Mouse (Mus musculus) cerebellum, adult 11-12 months (tissue): ENCODE measurements around the gene Borcs5.
A peak's percentile ranks its signal among the peaks of the same experiment; 100 is the strongest.
"Not testable (repeated sequence)": the region's sequence is repeated elsewhere in the genome, so short reads cannot be mapped to it uniquely, and the experiment has no call there.

Experiments
- DNase-seq: peaks from one replicate; pipeline ENCODE4 v3.0.0; 2022

Gene Borcs5

DNA sequence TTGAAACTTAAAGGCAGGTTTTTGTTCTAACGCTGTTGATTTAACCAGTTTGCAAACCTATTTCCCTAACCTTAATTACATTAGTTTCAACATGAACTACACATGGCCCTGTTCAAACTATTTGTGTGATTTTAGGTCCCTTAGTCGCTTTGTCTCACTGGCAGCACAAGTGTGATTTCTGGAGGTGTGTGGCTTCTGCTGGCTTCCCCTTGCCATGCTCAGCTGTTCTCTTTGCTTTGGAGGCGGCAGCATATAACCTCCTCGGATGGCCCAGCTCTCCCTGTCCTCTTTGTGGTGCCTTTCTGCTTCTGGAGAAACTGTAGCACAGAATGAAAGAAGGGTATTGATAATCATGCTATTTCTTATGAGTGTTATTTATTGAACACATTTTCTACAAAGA, 38.2 kb downstream of the Borcs5 start:
- no peak for DNase-seq

DNA sequence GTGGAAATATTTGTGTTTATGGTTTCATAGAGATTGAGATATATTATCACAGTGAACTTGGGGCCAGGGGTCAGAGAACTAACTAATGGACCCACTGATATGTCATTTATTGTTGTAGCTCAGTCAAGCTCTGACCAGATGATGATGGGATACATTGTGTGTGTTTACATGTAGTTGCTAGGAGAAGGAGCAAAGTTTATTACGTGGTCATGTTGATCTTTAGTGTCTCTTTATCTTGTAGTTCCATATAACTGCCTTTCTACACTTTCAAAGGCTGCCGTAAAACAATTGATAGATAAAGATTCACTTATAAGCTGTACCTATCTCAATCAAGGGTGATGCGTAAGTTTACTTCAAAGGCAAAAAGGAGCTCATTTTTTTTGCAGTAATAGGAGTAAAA, 38.7 kb downstream of the Borcs5 start:
- DNase-seq: no peak

DNA sequence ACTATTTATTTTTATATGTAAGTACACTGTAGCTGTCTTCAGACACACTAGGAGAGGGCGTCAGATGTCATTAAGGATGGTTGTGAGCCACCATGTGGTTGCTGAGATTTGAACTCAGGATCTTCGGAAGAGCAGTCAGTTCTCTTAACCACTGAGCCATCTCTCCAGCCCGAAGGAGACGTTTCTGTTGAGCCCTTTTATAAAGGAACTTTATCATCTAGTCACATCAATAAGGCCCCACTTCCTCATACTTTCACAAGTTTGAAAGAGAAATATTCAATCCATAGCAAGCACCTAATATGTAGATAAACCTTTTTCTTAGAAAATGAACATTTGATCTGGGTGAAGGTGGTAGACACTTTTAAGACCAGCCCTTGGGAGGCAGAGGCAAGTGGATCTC, 40.0 kb downstream of the Borcs5 start:
- not testable (repeated sequence) for DNase-seq

DNA sequence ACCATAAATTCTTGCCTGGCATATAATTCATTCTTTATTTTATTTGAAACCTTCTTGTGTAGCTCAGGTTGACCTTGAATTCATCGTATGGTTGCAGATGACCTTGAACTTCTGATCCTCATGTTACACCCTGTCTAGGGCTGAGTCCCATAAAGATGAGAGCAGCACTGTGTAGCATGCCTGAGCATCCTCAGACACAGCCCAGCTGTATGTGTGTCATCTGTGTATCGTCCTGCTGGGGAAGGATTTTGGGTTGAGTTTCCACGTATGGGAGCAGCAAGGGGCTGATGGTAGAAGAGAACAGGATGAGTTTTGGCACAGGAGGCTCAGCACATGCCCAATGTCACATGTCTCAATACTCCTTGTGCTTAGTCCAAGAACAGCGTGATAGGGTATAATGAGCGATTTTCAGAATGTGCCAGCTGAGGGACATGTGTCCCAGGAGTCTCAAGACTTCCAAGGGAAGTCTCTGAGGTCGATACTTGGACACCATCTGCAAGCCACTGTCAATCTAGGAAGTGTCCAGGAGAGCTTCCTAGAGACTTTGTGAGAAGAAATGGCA, 45.1 kb downstream of the Borcs5 start:
- peak; percentile 14 for DNase-seq

DNA sequence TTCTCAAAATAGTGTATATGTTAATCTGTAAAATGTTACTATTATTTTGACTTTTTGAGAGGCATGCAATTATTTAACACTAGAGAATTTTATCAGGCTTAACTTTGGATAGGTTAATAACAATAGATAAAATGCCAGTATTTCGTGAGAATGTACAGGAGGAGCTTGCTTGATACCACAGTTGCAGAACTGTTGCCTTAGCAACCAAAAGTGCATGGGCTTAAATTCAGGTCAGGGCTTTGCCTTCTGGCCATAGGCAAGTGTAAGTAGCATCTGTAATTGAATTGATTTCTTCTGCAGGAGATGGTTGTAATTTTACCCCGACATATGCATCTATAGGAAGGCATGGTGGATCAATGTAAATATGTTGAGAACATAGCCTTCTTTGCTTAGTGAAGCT, 45.7 kb downstream of the Borcs5 start:
- DNase-seq: no peak

DNA sequence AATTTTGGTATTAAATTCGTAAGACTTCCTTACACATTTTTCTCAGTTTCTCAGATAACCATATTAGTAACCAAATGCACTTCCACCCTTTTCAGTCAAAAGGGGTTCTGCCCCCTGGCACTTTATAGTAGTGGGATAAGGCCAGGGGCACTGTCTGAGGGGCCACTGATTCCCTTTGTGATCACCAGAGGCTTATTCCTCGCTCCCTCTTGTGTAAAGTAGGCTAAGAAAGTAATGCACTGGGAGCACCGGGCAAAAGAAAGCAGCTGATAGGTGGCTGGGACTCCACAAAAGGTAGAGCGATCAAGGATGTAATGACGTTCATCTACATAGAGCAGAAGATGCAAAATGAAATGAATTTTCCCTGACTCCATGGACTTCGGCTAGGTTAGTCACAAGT, 46.2 kb downstream of the Borcs5 start:
- DNase-seq: no peak

DNA sequence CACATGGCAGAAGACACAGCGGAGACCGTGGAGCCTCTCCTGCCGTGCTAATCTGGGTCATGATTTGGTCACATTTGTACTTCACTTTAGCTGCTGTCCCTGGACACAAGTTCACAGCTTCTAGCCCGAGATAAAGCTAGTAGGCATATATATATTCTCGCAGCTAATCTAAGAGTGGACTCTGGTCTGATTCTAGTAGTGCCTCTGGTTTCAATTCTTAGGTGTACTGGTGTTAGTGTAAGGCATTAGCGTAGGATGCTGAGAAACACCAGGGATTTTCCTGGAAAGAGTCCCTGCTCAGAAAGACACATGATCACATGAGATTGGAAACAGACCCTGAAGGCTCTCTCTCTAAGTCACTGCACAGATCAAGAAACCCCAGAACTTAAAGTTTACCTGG, 55.2 kb downstream of the Borcs5 start:
- no peak for DNase-seq

DNA sequence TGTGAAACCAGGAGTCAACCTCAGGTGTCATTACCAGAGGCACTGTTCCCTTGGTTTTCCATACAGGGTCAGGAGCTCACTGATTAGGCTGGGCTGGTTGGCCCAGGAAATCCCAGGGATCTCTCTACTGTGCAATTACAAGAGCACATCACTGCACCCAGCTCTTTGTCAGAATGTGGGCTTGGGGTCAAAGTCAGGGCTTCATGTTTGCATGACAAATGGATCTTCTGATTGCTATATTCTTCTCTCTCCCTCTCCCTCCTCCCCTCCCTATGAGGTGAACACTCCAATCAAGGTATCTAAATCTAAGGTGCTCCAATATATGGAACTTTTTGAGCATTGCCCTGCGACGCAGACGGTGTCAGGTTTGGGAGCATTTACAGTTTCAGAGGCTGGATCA, 55.7 kb downstream of the Borcs5 start:
- DNase-seq: no peak

DNA sequence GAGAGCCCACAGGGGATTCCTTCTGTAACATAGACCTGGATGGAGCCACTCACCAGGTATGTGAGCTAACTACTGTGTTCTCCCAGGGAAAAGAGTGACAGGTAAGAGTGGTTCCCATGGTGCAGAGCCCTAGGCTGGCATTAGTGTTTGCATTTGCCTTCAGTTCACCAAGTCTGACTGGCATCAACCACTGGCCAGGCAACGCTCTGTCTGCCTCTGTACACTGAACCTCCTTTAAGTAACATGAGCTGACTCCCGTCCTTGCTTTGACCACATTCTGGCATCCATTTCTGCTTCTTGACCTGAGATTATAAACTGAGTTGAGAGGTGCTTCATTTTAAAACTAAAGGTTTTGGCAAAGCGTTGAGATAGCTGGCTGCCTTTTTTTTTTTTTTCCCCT, 56.3 kb downstream of the Borcs5 start:
- no peak for DNase-seq

DNA sequence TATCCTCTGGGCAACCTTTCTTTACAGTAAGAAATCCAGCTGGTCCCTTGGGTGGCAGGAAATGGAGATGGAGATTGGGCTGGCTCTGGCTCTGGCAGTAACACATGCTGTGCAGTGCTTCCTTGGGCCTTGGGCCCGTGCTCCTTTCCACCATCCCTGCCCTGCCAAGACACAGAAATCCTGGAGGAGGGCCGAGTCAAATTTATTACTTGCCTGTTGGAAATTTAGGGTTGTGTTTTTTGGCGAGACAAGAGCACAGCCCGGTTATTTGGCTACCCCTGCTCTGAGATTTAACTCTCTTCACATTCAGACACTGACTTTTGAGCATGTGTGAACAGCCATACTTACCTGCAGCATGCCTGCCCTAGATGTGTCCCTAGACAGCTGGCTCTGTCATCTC, 56.8 kb downstream of the Borcs5 start:
- peak; percentile 70 for DNase-seq

DNA sequence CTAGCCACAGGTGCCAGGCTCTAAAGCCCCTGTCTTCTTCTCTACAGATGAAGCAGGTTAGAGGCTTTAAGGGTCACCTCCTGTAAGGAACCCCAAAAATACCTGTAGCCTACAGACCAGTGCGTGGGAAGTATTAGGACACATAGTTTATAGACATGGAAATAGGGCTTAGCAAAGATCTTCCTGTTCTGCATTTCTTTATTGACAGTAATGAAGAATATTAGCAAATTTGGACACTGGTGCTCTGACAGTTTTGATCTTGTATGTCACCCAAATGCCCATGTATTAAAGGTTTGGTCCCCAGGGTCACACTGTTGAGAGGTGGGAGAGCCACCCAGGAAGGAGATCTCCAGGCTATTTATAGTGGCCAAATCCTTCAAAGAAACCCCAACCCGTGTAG, 57.2 kb downstream of the Borcs5 start:
- no peak for DNase-seq

DNA sequence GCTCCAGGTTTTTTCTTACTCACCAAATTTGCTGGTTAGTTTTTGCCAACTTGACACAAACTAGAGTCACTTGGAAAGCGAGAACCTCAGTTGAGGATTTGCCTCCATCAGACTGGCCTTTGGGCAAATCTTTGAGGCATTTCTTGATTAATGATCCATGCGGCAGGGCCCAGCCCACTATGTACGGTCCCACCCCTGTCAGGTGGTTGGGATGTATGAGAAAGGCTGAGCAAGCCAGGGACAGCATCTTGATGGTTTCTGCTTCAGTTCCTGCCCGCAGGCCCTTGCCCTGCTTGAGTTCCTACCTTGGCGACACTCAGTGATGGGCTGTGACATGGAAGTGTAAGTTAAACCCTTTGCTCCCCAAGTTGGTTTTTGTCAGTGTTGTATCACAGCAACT, 58.9 kb downstream of the Borcs5 start:
- DNase-seq: no peak

DNA sequence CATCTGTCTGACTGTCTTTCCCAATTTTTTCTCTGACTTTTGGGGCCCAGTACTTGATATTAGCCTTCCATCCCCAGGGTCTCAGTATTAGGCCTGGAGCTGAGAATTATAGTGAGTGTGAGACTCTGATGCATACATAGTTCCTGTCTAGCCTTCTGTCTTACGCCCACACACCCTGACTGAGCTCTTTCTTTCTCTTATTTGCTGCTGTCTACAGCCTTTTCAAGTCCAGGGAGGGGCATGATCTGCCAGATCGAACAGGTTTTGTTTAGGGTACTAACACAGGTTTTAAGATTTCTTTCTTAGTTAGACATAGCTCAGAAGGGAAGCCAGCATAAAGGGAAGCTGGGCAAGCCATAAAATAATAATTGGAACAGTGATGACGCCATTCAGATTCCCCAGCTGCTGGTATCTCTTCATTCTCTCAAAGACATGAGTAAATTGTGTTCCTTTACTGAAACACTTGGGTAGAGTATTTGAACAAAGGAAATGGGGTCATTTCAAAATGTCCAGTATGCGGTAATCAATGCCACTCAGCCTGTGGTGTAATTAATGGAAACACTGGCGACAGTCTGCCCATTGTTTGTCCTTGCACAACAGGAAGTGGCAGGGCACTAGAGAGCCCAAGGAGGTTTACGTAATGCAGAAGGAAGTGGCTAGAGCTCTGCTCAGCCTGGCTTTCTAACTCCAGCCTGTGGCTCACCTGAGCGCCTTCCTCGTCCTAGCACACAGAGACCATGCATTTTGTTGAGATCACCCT, 61.3 kb downstream of the Borcs5 start:
- no peak for DNase-seq

DNA sequence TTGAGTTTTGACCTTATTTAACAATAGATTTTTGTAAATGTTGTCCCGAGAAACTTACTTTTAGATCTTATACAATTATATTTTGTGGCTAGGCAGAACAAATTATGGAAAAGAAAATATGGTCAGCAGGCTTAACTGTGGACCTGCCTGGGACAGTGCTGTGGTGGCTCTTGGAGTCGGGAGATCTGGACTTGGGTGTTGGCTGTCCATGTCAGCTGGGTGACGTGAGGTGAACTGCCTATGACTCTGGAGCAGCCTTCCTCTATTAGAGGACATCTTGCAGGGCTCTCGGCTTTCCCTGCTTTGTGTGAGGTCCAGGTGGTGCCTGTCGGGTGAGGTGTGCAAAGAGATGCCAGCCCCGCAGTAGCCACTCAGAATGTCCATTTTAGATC, 61.9 kb downstream of the Borcs5 start:
- no peak for DNase-seq

DNA sequence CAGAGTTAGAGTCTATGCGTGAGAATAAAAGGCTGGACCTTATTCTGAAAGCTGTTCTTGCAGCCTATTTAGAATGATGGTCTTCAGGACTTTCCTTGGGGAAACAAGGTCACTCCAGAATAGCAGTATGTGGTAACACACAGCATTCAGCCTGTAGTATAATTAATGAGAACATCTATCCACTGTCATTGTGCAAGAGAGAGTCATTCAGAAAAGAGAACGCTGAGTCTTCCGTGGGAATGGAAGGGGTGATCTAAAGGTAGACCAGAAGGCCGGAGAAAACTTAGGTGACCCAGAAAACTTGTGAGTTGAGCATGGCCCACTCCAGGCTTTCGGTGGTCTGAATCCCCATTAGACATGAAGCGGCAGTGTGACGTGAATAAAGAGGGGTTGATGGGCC, 62.9 kb downstream of the Borcs5 start:
- no peak for DNase-seq

DNA sequence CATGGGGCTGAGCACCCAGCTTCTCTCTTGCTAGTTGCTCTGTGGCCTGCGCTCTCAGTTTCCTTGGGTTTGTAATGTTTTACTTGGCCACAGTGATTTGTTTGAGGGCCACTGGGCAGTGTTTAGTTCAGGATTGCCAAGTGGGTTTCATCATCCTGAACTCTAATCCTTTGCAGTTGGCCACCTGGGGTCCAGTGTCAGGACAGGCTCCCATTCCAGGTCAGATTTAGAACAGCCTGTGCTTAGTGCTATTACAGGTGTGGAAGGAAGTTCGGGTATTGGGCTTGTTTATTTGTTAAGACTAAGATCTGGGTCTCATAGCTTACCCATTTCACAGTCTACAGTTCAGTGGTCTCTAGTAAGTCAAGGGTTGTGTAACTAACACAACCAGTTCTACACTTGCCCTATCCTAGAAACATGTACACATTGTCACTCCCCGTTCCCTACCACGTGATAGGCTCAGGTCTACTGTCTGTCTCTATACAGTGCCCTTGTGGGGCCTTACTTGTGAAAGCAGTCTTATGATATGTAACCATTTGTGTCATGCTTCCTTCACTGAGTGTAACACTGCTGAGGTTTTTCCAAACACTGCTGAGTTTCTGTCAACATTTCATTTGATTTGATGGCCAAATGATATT, 63.9 kb downstream of the Borcs5 start:
- no peak for DNase-seq

DNA sequence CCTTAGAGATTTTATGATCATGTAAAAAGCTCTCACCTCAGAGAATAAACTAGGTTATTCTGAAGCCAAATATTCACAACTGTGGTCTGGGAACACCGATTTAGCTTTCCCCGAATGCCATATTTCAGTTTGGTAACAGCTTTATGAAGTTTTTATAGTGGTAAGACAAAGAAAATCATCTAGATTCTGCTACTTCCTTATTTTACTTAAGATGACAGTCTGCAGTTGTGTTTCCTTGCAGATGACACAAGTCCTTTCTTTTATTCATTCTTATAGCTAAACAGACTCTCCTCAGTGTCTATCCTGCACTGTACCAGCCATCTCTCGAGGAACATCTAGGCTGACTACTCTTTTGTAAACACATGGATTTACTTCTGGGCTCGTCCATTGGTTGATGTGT, 67.2 kb downstream of the Borcs5 start:
- no peak for DNase-seq

DNA sequence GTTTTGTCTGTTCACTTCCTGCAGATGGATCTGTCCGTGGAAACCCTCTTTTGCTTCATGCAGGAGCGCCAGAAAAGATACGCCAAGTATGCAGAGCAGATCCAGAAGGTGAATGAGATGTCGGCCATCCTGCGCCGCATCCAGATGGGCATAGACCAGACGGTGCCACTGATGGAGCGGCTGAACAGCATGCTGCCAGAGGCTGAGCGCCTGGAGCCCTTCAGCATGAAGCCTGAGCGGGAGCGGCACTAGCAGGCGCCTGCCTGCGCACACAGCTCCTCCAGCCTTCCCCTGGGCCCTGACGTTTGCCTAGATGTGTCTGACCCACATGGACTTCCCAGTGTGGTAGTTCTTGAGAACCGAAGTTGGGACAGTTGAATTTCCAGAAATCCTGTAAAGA, 70.7 kb downstream of the Borcs5 start:
- no peak for DNase-seq

DNA sequence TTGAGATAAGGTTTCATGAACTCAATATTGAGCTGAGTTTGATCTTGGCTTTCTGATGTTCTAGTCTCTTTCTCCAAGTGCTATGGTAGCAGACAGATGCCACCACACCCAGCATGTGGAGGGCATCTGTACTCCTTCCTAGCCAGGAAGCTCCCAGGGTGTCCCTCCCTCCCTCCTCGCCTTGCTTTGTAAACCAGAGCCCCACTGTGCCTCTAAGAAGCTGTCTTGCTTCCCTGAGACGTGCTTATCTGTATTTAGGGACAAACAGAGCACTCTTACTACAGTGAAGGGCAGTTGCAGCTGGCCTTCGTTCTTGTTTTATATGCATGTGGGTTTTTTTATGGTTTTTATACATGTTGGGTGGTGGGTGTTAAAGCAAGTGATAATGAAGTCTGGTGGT, 74.0 kb downstream of the Borcs5 start:
- DNase-seq: no peak

DNA sequence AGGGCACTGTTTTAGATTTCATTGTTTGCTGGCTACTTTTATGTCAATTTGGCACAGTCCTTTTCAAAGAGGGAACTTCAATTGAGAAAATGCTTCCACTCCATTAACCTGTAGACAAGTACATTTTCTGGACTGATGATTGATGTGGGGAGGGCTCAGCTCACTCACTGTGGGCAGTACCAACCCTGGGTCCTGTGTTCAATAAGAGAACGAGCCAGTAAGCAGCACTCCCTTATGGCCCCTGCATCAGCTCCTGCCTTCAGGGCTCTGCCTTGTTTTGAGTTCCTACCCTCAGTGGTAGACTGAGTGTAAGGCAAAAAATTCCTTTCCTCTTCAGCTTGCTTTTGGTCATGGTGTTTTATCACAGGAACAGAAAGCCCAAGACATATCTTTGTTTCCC, 74.6 kb downstream of the Borcs5 start:
- no peak for DNase-seq

DNA sequence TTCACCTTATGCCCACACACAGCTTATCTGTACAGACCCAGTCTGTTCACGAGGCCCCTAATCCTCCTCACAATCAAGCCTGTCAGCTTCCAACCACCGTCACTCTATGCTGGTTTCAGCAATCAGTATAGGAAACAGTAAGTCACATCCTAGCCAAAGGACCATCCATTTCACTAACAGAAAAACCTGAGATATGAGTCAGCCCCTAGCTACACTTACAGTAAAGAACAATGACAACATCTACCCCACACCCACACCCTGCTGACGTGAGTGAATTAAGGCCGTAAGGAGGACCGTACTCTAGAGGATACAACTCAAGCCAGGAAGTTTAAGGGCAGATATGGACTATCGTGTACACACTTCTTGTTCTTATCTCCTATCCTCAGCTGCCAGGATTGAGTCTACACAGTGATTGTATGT, 76.9 kb downstream of the Borcs5 start:
- DNase-seq: no peak

DNA sequence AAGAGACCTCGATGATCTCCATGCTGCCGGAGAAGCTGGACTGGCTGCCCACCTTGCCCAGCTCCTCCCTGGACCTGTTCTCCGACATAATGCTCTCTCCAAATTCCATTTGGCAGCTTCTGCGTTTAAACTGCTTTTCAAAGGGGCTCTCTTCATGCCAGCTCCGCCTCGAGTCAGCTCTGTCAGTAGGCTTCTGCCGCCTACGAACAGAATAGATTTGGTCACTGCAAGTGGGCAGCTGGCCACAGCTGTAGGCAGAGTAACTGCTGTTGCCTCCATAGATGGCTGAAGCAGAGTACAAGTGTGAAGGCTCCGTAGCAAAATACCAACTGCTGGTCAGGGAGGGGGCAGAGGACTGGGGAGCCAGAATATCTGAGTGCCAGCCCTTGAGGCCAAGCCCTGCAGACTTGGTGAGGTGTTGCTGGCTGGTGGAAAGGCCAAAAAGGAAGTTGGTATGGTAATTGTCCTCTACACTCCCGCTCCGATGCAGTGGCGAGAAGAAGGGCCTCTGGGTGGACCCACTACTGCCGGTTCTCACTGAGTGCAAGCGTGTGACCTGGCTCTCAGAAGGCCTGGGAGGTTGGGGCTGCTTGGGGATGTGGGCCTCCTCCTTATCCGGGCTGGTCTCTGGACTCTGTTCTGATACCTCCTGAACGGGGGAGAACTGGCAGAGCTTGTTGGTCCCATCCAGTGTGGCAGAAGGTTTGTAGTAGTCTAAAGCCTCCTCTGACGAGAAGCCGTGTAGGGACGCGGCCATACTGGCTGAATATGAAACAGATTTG, 78.8 kb downstream of the Borcs5 start:
- DNase-seq: no peak

DNA sequence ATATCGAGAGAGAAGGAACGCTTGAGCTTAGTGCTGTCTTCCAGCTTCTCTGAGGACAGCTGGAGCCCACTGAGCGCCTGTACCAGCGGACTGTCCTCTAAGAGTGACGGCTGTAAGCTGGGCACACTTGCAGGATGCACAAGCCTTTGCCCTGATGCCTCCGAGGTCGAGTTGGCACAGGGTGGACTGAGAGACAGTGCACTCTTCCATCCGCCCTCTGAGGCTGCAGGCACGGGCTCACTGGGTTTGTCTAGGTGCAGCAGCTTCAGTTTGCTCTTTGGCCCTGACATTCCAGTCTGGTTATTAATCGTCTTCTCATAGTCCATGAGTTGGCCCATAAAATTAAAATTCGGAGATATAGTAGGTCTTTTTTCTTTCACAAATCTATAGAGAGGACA, 79.4 kb downstream of the Borcs5 start:
- no peak for DNase-seq

DNA sequence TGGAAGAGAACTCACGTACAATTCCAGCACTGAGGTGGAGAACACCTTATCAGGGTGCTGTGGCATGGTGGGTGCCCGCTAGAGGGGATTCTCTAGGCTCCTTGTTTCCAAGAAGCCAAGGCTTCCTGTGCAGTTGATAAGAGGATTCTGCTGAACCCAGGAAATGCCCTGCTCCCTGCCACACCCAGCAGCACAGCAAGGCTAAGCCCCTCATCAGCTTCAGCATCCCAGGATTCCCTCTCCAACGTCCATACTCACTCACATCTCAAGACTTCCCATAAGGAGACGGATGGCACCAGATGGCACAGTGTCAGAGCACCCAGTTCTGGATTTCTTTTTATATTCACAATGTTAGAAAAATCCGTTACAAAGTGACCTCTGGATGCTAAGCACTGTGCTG, 79.8 kb downstream of the Borcs5 start:
- no peak for DNase-seq
